Mouse (Mus musculus) intestine, embryonic 14.5 days (tissue): ENCODE results near the gene Nabp2. TPM values are rescaled to one million over a fixed set of nuclear protein-coding genes. Genes with fewer than 3 reads are reported as not detected.

Experiments
- microRNA-seq: library from miRNA; unstranded; fragments of <30 nt; microRNA quantifications from one replicate; pipeline ENCODE4, GENCODE M21; 2016
- polyA plus RNA-seq: library from polyadenylated mRNA; unstranded; fragments of >200 nt; fragmentation: Nextera tagmentation; extraction: Ambion mirVana; gene quantifications from 2 replicates; pipeline ENCODE4 v1.2.1, GENCODE M21; 2014

Nabp2 gene
- polyA plus RNA-seq, 1 experiment from 2014 or later, result 99.1 TPM

Small RNA genes within 50 kb of the gene (microRNA-seq; reads per million reads assigned to microRNA genes)
- gene Gm25361 (not detected), gene Gm26308 (not detected), gene Mir6914 (0.34 reads per million), gene Mir6915 (1.7 reads per million, percentile 19 among the genes with 10 or more reads in this experiment), gene Mir8105 (0.93 reads per million, percentile 6 among the genes with 10 or more reads in this experiment)

Other genes starting within 250 kb of the Nabp2 start
- 25.3 and 31.0 TPM in 2 replicates for gene Rbms2, start 231.2 kb downstream of the Nabp2 start, polyA plus RNA-seq
- gene Gls2, start 217.0 kb downstream of the Nabp2 start, polyA plus RNA-seq, result 1.7 TPM in 2 replicates
- gene Spryd4, start 199.7 kb downstream of the Nabp2 start, polyA plus RNA-seq, result 34.9 and 37.2 TPM in 2 replicates
- gene Mip, start 185.7 kb downstream of the Nabp2 start, polyA plus RNA-seq, result not detected in 2 replicates
- gene Timeless, start 179.4 kb downstream of the Nabp2 start, polyA plus RNA-seq, result 58.1 and 59.5 TPM in 2 replicates
- 0.30 TPM in 2 replicates for gene Apon, start 157.4 kb downstream of the Nabp2 start, polyA plus RNA-seq
- gene Apof, start 142.8 kb downstream of the Nabp2 start, polyA plus RNA-seq, result 0.15 TPM in 1 of 2 replicates, not detected in the other
- 12.0 and 12.8 TPM in 2 replicates for gene Stat2, start 140.9 kb downstream of the Nabp2 start, polyA plus RNA-seq
- gene Il23a, start 112.7 kb downstream of the Nabp2 start, polyA plus RNA-seq, result 0.77 TPM in 2 replicates
- gene Pan2, start 108.2 kb downstream of the Nabp2 start, polyA plus RNA-seq, result 32.7 and 35.0 TPM in 2 replicates
- gene Cnpy2, start 89.0 kb downstream of the Nabp2 start, polyA plus RNA-seq, result 308 and 317 TPM in 2 replicates
- 244 and 254 TPM in 2 replicates for gene Cs, start 73.8 kb downstream of the Nabp2 start, polyA plus RNA-seq
- gene Coq10a, start 42.5 kb downstream of the Nabp2 start, polyA plus RNA-seq, result 11.0 and 15.7 TPM in 2 replicates
- gene Ankrd52, start 34.4 kb downstream of the Nabp2 start, polyA plus RNA-seq, result 12.1 and 13.3 TPM in 2 replicates
- 47.6 and 56.7 TPM in 2 replicates for gene Slc39a5, start 10.3 kb downstream of the Nabp2 start, polyA plus RNA-seq
- gene Rnf41, start 165 bp upstream of the Nabp2 start, polyA plus RNA-seq, result 30.5 and 36.0 TPM in 2 replicates
- 71.9 and 82.2 TPM in 2 replicates for gene Smarcc2, start 47.8 kb upstream of the Nabp2 start, polyA plus RNA-seq
- 1,777 and 1,828 TPM in 2 replicates for gene Myl6, start 82.7 kb upstream of the Nabp2 start, polyA plus RNA-seq
- 3.1 TPM in 2 replicates for gene Myl6b, start 87.2 kb upstream of the Nabp2 start, polyA plus RNA-seq
- 27.3 and 28.0 TPM in 2 replicates for gene Esyt1, start 114.4 kb upstream of the Nabp2 start, polyA plus RNA-seq
- gene Zc3h10, start 136.3 kb upstream of the Nabp2 start, polyA plus RNA-seq, result 11.3 TPM in 2 replicates
- gene Rpl41, start 137.8 kb upstream of the Nabp2 start, polyA plus RNA-seq, result 4,682 and 5,210 TPM in 2 replicates
- gene Pa2g4, start 154.5 kb upstream of the Nabp2 start, polyA plus RNA-seq, result 248 and 252 TPM in 2 replicates
- 31.2 and 32.4 TPM in 2 replicates for gene Erbb3, start 178.2 kb upstream of the Nabp2 start, polyA plus RNA-seq
- gene Rps26, start 215.3 kb upstream of the Nabp2 start, polyA plus RNA-seq, result 1,095 and 1,163 TPM in 2 replicates
- 3.0 and 3.2 TPM in 2 replicates for gene Ikzf4, start 234.5 kb upstream of the Nabp2 start, polyA plus RNA-seq